Mouse (Mus musculus): ENCODE data around the gene Dync1i1.

Gene Dync1i1

DNA sequence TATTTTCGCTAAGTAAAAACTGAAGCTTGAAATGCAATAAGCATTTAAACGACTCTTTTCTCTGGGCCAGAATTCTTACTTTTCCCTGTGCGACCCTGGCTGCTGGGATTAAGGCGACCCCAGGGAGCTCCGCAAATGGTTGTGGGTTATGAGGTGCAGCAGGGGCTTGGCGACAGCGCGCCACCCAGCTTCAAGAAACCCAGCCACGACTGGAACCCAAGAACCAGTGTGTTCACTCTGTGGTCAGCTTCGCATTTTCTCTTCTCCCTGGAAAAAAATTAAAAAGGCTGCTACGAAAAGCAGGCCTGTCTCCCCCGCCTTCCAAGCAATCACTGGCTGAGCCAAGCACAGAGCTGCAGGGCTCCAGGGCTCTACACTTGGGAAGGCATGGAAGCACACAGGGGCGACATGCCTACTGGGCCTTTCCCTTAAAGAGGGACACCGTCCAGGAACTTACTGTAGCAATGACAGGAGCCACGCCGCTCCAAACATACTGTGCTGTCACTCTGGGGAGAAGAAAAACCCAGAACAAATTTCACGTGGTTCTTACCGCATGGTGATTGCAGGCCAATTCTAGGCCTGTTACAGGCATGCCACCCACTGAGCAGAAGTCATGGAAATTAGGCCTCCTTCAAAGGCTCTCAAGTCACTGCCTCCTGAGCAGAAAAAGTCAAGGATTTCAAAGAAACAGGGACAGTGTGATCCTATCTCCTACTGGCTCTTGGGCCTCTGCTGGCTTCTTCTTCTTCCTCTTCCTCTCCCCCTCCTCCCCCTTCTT, 313.5 kb downstream of the Dync1i1 start:
- no peak for DNase-seq (ENCODE audit: extremely low read depth, insufficient read length, low spot score)

DNA sequence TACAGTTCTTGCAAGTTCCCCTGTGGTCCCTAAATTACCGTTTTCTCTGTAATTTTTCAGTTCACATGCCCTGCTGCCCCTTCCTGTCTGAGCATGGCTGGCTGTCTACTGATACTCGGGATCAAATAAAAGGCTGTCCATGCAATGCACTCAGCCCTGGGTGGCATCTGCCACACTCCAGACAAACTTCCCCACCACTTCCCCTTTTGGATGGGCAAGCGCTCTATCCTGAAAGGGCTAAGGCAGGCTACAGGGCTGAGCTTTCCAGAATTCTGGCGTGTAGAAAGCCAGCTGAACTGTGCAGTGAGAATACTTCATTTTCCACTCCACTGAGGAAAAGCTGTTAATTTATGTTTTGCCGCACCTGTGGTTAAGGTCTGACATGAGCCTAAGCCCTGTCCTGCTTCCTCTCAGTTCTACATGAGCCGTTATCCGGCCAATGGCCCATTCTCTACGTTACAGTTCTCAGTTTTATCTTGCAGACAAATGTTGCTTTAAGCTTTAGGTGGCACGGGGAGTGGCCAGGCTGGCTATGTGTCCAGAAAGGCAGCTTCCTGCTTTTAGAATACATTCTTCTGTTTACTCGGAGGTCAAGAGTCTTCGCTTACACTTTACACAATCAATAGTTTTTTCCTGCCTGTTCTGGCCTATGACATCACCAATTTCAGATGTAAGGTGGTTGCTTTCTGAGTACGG, 321.4 kb downstream of the Dync1i1 start:
- DNase-seq (ENCODE audit: extremely low read depth, insufficient read length, low spot score): no peak

DNA sequence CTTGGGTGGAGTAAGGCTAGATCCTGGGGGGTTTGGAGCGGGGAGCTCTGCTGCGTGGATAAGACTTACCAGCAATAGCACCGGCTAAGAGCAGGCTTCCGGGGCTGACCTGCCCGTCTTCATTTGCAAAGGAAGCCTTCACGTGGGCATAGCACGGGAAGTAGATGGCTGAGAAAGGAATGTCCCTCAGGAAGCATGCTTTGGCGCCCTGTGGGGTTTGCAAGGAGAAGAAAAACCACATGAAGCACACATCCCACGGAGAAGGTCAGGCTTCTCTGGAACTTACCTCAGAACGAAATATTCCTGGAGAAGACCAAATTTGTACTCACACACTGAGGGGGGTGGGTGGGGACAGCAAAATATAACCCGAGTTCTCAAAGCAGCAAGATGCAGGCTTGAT, 327.3 kb downstream of the Dync1i1 start:
- DNase-seq (ENCODE audit: extremely low read depth, insufficient read length, low spot score): no peak

DNA sequence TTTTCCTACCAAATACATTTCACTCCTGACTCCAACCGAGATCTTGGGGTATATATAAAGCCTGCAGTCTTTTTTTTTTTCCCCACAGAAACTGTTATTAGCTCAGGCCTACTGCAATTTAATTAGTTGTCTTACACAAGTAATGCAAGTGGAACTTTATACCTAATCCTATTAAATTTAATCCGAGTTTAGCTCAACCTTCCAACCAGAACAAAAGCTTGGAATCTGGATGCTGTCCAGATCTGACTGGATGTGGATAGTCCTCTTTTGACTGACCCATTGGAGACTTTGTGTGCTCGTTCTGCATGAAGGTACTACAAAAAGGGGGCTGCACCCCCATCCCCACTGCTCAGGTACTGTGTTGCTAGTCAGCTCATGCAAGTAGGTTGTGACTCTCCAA, 328.5 kb downstream of the Dync1i1 start:
- DNase-seq (ENCODE audit: extremely low read depth, insufficient read length, low spot score): no peak

DNA sequence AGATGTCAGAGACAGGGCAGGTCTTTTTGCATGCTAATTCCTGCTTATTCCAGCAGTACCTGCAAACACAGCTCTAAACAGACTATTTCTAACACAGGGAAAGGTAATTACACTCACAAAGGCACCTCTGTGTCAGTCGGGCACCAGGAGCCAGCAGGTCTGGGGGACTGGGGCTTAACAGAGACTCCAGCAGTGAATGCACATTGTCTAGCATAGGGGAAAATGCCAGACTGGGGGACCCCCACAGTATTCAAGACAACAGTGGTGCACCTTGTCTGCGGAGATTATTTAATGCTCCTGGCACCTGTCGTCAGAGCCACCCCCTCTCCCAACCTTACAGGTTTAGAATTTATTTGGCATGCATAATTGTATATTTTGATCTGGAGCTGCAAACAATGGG, 333.1 kb downstream of the Dync1i1 start:
- DNase-seq (ENCODE audit: extremely low read depth, insufficient read length, low spot score): no peak

DNA sequence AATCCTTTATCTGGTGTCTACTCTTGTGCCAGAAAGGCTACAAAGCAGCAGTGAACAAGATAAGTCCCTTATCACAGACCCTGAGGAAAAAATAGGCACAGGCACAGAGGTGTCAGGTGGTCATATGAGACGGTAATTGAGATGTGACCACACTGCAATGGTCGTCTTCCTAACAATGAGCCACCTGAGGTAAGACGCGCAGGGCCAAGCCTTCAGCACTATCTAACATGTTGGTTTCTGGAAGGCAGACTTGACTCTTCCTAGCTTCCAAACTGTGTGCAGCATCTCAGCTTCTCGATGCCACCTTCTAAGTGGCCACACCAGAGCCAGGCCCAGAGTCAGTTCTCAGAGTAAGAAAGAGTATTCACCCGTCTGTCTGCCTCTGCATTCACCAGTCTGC, 341.8 kb downstream of the Dync1i1 start:
- DNase-seq (ENCODE audit: extremely low read depth, insufficient read length, low spot score): no peak

DNA sequence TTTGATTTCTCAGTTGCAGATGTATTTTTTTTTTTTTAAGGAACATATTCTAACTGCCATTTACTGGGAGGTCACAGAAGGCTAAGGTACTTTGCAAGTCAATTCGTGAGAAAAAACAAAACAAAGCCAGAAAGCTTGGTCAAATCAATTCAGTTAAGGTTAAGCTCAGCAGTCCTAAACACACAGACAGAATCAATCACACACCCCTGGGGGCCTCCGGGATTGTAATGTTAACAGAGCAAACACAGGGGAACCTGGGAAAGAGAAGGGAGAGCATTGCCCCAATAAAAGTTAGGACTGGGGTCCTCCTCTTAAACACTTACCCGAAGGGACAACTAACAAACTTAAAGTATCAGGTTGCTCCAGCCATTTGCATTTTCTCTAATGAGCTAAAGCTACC, 344.6 kb downstream of the Dync1i1 start:
- no peak for DNase-seq (ENCODE audit: extremely low read depth, insufficient read length, low spot score)

DNA sequence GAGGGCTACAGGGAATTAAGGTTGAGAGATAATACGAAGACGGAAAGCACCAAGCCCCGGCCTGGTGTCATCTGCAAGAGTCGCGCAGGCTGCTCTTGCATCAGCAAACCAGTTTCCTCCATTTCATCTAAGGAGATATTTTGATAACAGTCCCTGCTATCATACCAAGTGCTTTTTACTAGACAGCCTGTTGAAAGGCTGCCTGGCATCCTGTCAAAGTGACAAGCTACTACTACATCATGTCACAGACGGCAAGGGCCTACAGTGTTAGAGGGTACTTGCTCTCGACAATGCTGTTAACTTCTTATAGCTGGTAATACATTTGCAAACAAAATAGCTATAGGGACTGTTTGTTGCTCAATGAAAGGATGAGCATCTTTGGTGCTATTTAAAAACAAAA, 345.6 kb downstream of the Dync1i1 start:
- DNase-seq (ENCODE audit: extremely low read depth, insufficient read length, low spot score): no peak

DNA sequence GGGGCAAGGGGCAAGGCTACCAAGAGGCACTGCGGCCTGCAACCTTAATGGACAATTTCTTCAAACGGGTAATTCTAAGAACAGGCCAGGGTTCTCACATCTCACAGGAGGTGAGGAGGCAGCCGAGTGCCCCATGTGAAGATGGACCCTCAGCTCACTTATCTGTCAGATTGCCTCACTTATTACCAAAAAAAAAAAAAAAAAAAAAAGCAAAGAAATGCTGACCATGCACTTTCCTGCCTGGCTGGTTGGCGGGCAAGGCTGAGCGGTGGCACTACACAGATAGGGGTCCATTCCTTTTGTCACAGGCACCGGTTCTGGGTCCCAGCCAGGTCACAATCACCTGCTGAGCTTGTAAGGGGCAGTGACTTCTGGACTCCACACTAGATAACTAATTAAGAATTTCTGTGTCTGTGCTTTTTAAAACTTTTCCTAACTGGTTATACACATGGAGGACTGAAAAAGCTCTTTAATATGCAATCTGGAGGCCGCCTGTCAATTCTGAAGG, 350.6 kb downstream of the Dync1i1 start:
- no peak for DNase-seq (ENCODE audit: extremely low read depth, insufficient read length, low spot score)

DNA sequence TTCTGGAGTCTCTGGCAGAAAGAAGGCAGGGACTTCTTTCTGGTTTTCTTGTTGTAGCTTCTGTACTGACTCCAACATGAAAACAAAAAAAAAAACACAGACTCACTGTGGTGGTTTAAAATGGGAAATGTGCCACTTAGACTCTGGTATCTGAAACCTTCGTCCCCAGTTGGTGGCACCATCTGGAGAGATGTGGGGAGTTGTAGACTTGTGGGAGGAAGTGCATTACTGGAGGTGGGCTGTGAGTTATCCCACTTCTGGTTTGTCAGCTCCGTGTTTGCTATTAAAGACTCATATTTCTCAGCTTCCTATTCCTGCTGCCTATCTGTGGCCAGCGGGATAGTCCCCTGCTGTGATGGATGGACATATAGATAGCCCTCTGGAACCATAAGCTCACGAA, 351.8 kb downstream of the Dync1i1 start:
- DNase-seq (ENCODE audit: extremely low read depth, insufficient read length, low spot score): no peak

Data from 3134 (cell line).